Mouse (Mus musculus) embryonic facial prominence, embryonic 10.5 days (tissue): ENCODE data around the gene Sf1. TPM values are rescaled to one million over a fixed set of nuclear protein-coding genes. Genes with fewer than 3 reads are reported as not detected.

Source experiments
- DNase-seq: peaks from one replicate; pipeline ENCODE4 v3.0.0-alpha.2; 2017; ENCODE audit warnings: low spot score
- H3K27ac ChIP-seq: fragments of 300-500 bp; sonication (generic); replicated peaks from 2 replicates; pipeline ENCODE4 v1.5.1; 2016; ENCODE audit warnings: mild to moderate bottlenecking
- H3K27me3 ChIP-seq: fragments of 300-500 bp; sonication (generic); replicated peaks from 2 replicates; pipeline ENCODE4 v1.6.1; 2016; ENCODE audit warnings: low read depth, mild to moderate bottlenecking; ENCODE audit not compliant: poor library complexity, severe bottlenecking
- H3K36me3 ChIP-seq: fragments of 300-500 bp; sonication (generic); replicated peaks from 2 replicates; pipeline ENCODE4 v1.6.1; 2016; ENCODE audit warnings: mild to moderate bottlenecking, moderate library complexity
- H3K4me1 ChIP-seq: fragments of 300-500 bp; sonication (generic); 2 replicates; pipeline ENCODE4 v1.6.1; 2016
- H3K4me3 ChIP-seq: fragments of 300-500 bp; sonication (generic); 2 replicates; pipeline ENCODE4 v1.5.1; 2016; ENCODE audit warnings: mild to moderate bottlenecking, moderate library complexity
- H3K9me3 ChIP-seq: fragments of 300-500 bp; sonication (generic); 2 replicates; pipeline ENCODE4 v1.6.1; 2016; ENCODE audit warnings: mild to moderate bottlenecking
- WGBS: fragments of 180-500 bp; shearing (Covaris S2); methylation state at CpG from one replicate; pipeline ENCODE4 v1.1.7; 2016; 5-methylcytosine and 5-hydroxymethylcytosine counted together
- polyA plus RNA-seq: library from polyadenylated mRNA; unstranded; fragments of >200 nt; fragmentation: Nextera tagmentation; extraction: Ambion mirVana; gene quantifications from 2 replicates; pipeline ENCODE4 v1.2.1, GENCODE M21; 2016

Gene Sf1
- polyA plus RNA-seq, 1 experiment from 2014 or later: 185 TPM

GRCm38 (mm10) chr19:6370175-6370574 lies 6.7 kb downstream of the Sf1 start:
- 96% methylated on average over 2 of the region's 2 CpGs for WGBS
- peaks cover 16% of the 10 kb centered on the region for H3K4me1 ChIP-seq
- H3K27ac ChIP-seq: no peak overlapping the region
- no peaks in the 10 kb centered on the region for H3K9me3 ChIP-seq
- H3K36me3 ChIP-seq: peaks cover 100% of the 10 kb centered on the region
- DNase-seq: no peak
- H3K27me3 ChIP-seq: no peaks in the 10 kb centered on the region
- H3K4me3 ChIP-seq: no peak overlapping the region

- H3K27me3 ChIP-seq: no peaks in the 10 kb centered on the region
- H3K9me3 ChIP-seq: no peaks in the 10 kb centered on the region
- peaks cover 100% of the 10 kb centered on the region for H3K36me3 ChIP-seq
- DNase-seq: no peak
- H3K4me1 ChIP-seq: no peaks in the 10 kb centered on the region
- WGBS: 97% methylated on average over 3 of the region's 3 CpGs
- H3K4me3 ChIP-seq: no peak overlapping the region
- no peak overlapping the region for H3K27ac ChIP-seq
These were observed 8.9 kb downstream of the Sf1 start for GRCm38 (mm10) chr19:6372433-6372832.

DNA sequence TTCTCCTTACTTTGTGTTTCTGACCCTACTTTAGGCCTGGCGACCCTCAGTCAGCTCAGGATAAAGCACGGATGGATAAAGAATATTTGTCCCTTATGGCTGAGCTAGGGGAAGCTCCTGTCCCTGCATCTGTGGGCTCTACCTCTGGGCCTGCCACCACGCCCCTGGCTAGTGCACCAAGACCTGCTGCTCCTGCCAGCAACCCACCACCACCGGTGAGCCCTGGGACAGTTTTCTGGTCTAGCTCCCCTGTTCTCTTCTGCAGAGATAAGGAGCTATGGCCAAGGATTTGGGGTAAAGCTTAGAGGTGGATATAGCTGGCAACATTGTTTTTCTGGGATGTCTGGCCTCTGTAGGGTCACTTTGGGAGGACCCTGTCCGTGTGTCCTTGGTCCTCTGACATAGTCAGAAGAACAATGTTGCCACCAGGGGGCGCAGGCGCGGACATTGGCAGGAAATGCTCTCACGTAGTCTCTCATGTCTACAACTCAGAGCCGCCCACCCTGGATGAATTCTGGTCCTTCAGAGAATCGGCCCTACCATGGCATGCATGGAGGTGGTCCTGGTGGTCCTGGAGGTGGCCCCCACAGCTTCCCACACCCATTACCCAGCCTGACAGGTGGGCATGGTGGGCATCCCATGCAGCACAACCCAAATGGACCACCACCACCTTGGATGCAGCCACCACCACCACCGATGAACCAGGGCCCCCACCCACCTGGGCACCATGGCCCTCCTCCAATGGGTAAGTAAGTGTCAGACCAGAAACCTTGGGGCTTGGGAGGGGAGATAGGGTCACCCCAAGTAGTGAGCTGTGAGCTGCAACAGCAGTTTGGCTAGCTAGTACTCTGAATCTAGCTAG lies 10.3 kb downstream of the Sf1 start:
- Histone ChIP-seq H3K36me3 (peaks cover 100% of the 10 kb centered on the region), H3K9me3 (no peaks in the 10 kb centered on the region), H3K27ac (no peak overlapping the region), H3K4me3 (no peak overlapping the region), H3K4me1 (no peaks in the 10 kb centered on the region), H3K27me3 (no peaks in the 10 kb centered on the region)
- 74% methylated on average over 12 of the region's 12 CpGs for WGBS
- peak; percentile 80 for DNase-seq

DNA sequence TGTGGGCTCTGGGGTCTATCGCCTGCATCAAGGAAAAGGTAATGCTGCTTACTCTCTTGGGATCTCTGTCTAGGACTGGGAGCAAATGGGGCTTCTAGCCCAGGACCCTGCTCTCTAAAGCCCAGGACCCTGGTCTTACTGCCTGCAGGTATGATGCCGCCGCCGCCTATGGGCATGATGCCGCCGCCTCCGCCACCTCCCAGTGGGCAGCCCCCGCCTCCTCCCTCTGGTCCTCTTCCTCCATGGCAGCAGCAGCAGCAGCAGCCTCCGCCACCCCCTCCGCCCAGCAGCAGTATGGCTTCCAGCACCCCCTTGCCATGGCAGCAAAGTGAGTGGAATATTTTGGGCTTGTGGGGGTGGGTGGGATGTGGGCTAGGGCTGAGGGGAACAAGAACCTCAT lies 11.1 kb downstream of the Sf1 start:
- Histone ChIP-seq H3K9me3 (no peaks in the 10 kb centered on the region), H3K4me3 (no peak overlapping the region), H3K36me3 (peaks cover 100% of the 10 kb centered on the region), H3K4me1 (no peaks in the 10 kb centered on the region), H3K27me3 (no peaks in the 10 kb centered on the region), H3K27ac (no peak overlapping the region)
- WGBS: 98% methylated on average over 10 of the region's 10 CpGs
- no peak for DNase-seq

DNA sequence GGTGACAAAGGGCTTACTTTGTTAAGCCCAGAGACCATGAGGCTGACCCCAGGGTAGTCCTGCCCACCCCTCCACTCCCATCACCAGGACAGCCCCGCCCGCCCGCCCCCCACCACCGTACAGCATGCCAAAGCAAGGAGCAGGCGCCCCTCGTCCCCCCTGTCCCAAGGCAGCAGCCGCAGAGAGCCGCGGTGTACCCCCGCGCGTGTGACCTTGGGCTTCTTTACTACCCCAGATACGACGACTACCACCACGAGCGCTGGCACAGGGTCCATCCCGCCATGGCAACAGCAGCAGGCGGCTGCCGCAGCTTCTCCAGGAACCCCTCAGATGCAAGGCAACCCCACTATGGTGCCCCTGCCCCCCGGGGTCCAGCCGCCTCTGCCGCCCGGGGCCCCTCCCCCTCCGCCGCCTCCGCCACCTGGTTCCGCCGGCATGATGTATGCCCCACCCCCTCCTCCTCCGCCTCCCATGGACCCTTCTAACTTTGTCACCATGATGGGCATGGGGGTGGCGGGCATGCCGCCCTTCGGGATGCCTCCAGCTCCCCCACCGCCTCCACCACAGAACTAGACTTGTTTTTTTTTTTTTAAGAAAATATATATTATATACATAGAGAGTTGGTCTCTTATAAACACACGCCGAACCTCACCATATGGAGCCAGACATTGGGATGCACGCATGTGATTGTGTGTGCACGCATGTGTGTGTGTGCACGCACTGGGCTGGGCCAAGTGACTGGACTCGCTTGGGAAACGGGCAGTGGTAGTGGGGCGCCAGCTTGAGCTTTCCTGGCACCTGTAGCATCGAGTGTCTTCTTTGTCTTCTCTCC lies 12.1 kb downstream of the Sf1 start:
- Histone ChIP-seq H3K9me3 (no peaks in the 10 kb centered on the region), H3K36me3 (peaks cover 97% of the 10 kb centered on the region), H3K4me3 (0 out of 2 replicates have a peak overlapping the region, but pooled peaks have one; percentile 18), H3K4me1 (no peaks in the 10 kb centered on the region), H3K27me3 (no peaks in the 10 kb centered on the region), H3K27ac (no peak overlapping the region)
- DNase-seq: no peak
- WGBS: 94% methylated on average over 42 of the region's 42 CpGs

GRCm38 (mm10) chr19:6376255-6376564 lies 12.7 kb downstream of the Sf1 start:
- WGBS: 86% methylated on average over 14 of the region's 14 CpGs
- peak; percentile 69 for DNase-seq
- Histone ChIP-seq H3K27me3 (no peaks in the 10 kb centered on the region), H3K36me3 (peaks cover 97% of the 10 kb centered on the region), H3K9me3 (no peaks in the 10 kb centered on the region), H3K4me1 (no peaks in the 10 kb centered on the region), H3K4me3 (no peak overlapping the region), H3K27ac (no peak overlapping the region)

GRCm38 (mm10) chr19:6376643-6377042 lies 13.2 kb downstream of the Sf1 start:
- no peaks in the 10 kb centered on the region for H3K9me3 ChIP-seq
- no peak overlapping the region for H3K27ac ChIP-seq
- no peak overlapping the region for H3K4me3 ChIP-seq
- no peaks in the 10 kb centered on the region for H3K27me3 ChIP-seq
- no peaks in the 10 kb centered on the region for H3K4me1 ChIP-seq
- no peak for DNase-seq
- peaks cover 94% of the 10 kb centered on the region for H3K36me3 ChIP-seq
- 95% methylated on average over 2 of the region's 2 CpGs for WGBS

DNA sequence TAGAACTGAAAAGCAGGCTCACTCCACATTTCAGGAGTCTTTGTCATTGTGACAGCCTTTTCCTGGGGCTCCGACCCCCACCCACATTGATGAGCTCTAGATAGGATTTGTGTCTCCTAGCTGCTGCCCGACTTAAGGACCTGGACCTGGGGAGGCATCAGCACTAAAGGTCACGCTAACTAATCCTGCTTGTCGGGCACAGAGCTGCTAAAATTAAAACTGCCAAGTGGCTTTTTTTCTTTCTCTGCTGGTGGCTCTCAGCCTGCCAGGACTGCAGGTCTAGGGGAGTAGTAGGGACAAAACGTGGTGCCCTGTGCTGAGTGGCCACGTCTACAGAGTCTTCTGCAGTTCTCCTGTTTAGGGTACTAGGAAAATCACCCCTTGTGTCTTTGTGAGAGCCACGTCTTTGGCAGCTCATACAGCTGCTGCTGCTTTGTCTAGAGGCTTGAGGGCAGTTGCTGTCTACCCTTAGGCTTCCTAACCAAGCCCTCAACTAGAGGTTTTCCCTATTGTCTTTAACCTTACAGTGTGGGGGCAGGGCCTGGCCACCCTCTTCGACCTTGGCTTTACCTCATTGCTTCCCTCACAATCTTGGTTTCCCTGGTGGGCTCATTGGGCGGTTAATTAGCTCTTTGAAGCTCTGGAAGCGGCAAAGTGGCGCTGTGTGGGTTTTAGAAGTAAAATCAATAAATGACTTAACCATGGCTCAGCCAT lies 14.0 kb downstream of the Sf1 start:
- Histone ChIP-seq H3K27me3 (no peaks in the 10 kb centered on the region), H3K27ac (no peak overlapping the region), H3K36me3 (peaks cover 85% of the 10 kb centered on the region), H3K4me1 (no peaks in the 10 kb centered on the region), H3K4me3 (no peak overlapping the region), H3K9me3 (no peaks in the 10 kb centered on the region)
- WGBS: 82% methylated on average over 11 of the region's 11 CpGs
- no peak for DNase-seq

GRCm38 (mm10) chr19:6380411-6381166 lies 17.1 kb downstream of the Sf1 start:
- Histone ChIP-seq H3K27me3 (no peaks in the 10 kb centered on the region), H3K27ac (no peak overlapping the region), H3K9me3 (no peaks in the 10 kb centered on the region), H3K36me3 (peaks cover 54% of the 10 kb centered on the region), H3K4me3 (no peak overlapping the region), H3K4me1 (peaks cover 24% of the 10 kb centered on the region)
- DNase-seq: no peak
- 89% methylated on average over 9 of the region's 9 CpGs for WGBS

DNA sequence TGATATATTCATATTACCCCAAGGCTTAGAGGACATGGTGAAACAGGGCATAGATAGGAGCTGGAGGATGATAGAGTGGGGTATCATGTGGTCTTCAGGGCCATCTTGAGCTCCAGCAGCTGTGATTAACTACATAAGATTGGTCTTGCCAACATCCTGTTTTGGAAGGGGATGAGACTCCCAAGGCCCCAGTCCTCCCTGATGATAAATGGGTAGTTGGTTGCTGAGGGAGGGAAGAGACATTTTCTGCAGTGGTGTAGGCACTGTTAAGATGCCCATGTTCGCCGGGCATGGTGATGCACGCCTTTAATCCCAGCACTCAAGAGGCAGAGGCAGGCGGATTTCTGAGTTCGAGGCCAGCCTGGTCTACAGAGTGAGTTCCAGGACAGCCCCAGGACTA lies 17.7 kb downstream of the Sf1 start:
- H3K36me3 ChIP-seq: peaks cover 48% of the 10 kb centered on the region
- peaks cover 28% of the 10 kb centered on the region for H3K4me1 ChIP-seq
- DNase-seq: no peak
- H3K4me3 ChIP-seq: no peak overlapping the region
- no peaks in the 10 kb centered on the region for H3K9me3 ChIP-seq
- no peaks in the 10 kb centered on the region for H3K27me3 ChIP-seq
- H3K27ac ChIP-seq: no peak overlapping the region
- 96% methylated on average over 5 of the region's 5 CpGs for WGBS

DNA sequence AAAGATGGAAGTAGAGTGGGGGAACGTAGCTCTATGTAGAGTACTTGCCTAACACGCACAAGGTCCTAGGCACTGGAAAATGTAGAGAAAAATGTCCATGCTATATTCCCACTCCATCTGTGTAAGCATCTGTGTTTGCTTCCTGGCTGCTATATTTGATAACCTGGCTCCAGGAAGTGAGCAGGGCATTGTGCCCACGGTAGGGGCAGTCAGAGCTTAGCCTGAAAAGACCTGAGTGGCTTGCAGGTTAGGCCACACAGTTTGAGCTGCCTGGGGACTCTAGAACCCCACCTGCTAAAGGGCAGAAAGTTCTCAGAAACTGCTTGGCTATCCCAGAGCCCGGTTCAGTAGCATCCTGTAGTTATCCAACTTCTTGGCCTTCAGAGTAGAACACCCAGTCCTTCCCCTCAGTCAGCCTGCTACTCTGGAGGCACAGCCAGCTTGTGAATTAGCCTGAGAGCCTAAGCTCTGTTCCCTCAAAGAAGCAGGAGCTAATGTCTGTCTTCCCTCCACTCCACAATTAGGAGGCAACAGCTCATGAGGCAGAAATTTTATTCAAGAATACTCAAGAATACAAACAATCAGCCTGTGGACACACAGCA lies 18.9 kb downstream of the Sf1 start:
- Histone ChIP-seq H3K4me3 (no peak overlapping the region), H3K4me1 (peaks cover 32% of the 10 kb centered on the region), H3K36me3 (peaks cover 36% of the 10 kb centered on the region), H3K27me3 (no peaks in the 10 kb centered on the region), H3K27ac (no peak overlapping the region), H3K9me3 (no peaks in the 10 kb centered on the region)
- no peak for DNase-seq
- 76% methylated on average over 4 of the region's 4 CpGs for WGBS
